Mouse (Mus musculus) forebrain, embryonic 10.5 days (tissue): ENCODE measurements around the gene Hyls1. TPM values are rescaled to one million over a fixed set of nuclear protein-coding genes. Genes with fewer than 3 reads are reported as not detected.
A peak's percentile ranks its signal among the peaks of the same experiment; 100 is the strongest.
"Not testable (repeated sequence)": the region's sequence is repeated elsewhere in the genome, so short reads cannot be mapped to it uniquely, and the experiment has no call there.

Source experiments
- DNase-seq: peaks from one replicate; pipeline ENCODE4 v3.0.0-alpha.2; 2017; ENCODE audit warnings: low spot score; ENCODE audit errors: extremely low spot score
- H3K27ac ChIP-seq: fragments of 300-500 bp; sonication (generic); 2 replicates; pipeline ENCODE4 v1.5.1; 2016; ENCODE audit warnings: mild to moderate bottlenecking
- H3K27me3 ChIP-seq: fragments of 300-500 bp; sonication (generic); 2 replicates; pipeline ENCODE4 v1.6.1; 2016; ENCODE audit warnings: mild to moderate bottlenecking; ENCODE audit not compliant: poor library complexity, severe bottlenecking
- H3K36me3 ChIP-seq: fragments of 300-500 bp; sonication (generic); replicated peaks from 2 replicates; pipeline ENCODE4 v1.6.1; 2016; ENCODE audit warnings: mild to moderate bottlenecking, moderate library complexity
- H3K4me1 ChIP-seq: fragments of 300-500 bp; sonication (generic); 2 replicates; pipeline ENCODE4 v1.6.1; 2016
- H3K4me3 ChIP-seq: fragments of 300-500 bp; sonication (generic); 2 replicates; pipeline ENCODE4 v1.5.1; 2016; ENCODE audit warnings: mild to moderate bottlenecking, moderate library complexity
- H3K9me3 ChIP-seq: fragments of 300-500 bp; sonication (generic); 2 replicates; pipeline ENCODE4 v1.6.1; 2016; ENCODE audit warnings: mild to moderate bottlenecking, moderate library complexity
- WGBS: fragments of 180-500 bp; shearing (Covaris S2); methylation state at CpG from one replicate; pipeline ENCODE4 v1.1.7; 2016; 5-methylcytosine and 5-hydroxymethylcytosine counted together
- polyA plus RNA-seq: library from polyadenylated mRNA; unstranded; fragments of >200 nt; fragmentation: Nextera tagmentation; extraction: Ambion mirVana; gene quantifications from 2 replicates; pipeline ENCODE4 v1.2.1, GENCODE M21; 2016

The Hyls1 gene
- 28.0 and 28.6 TPM in 2 replicates for polyA plus RNA-seq

GRCm38 (mm10) chr9:35569571-35570534 is at the start of gene Hyls1, which contains the start of gene Pate2:
Hyls1 (minus strand) TSS chr9:35570398.
Pate2 (plus strand) TSS chr9:35570284.
- H3K27me3 ChIP-seq: peaks cover 14% of the 10 kb centered on the region
- under 1% methylated on average over 86 of the region's 86 CpGs for WGBS

GRCm38 (mm10) chr9:35616784-35617183 is 46.6 kb upstream of the Hyls1 start:
- not testable (repeated sequence) for H3K4me3 ChIP-seq, H3K27ac ChIP-seq, H3K36me3 ChIP-seq, H3K9me3 ChIP-seq, H3K27me3 ChIP-seq, H3K4me1 ChIP-seq, DNase-seq
- 70% methylated on average over 2 of the region's 2 CpGs for WGBS

More at GRCm38 (mm10) chr9:35569571-35570534, at the start of gene Hyls1, which contains the start of gene Pate2:
- Histone ChIP-seq H3K9me3 (no peaks in the 10 kb centered on the region), H3K4me3 (peak within 1 kb of the TSS; percentile 83), H3K4me1 (peaks cover 31% of the 10 kb centered on the region), H3K27ac (peak within 1 kb of the TSS; percentile 96), H3K36me3 (peaks cover 35% of the 10 kb centered on the region)
- DNase-seq: peak; percentile 92

GRCm38 (mm10) chr9:35614005-35614404 is 43.8 kb upstream of the Hyls1 start:
- Histone ChIP-seq H3K4me3 (no peak overlapping the region), H3K27ac (no peak overlapping the region), H3K27me3 (no peaks in the 10 kb centered on the region), H3K9me3 (no peaks in the 10 kb centered on the region), H3K4me1 (no peaks in the 10 kb centered on the region), H3K36me3 (no peaks in the 10 kb centered on the region)
- WGBS: 30% methylated on average over 2 of the region's 2 CpGs
- DNase-seq: no peak

GRCm38 (mm10) chr9:35611841-35612240 is 41.6 kb upstream of the Hyls1 start, which contains the start of gene Pate4:
Pate4 (minus strand) TSS chr9:35611941.
- 88% methylated on average over 1 of the region's 1 CpGs for WGBS

GRCm38 (mm10) chr9:35607647-35608405 is 37.6 kb upstream of the Hyls1 start:
- Histone ChIP-seq H3K27ac (no peak overlapping the region), H3K36me3 (no peaks in the 10 kb centered on the region), H3K4me3 (no peak overlapping the region), H3K27me3 (no peaks in the 10 kb centered on the region), H3K9me3 (peaks cover 5% of the 10 kb centered on the region; the same call in 1 of the 2 replicates), H3K4me1 (no peaks in the 10 kb centered on the region)
- 72% methylated on average over 8 of the region's 8 CpGs for WGBS
- no peak for DNase-seq

More at GRCm38 (mm10) chr9:35611841-35612240, 41.6 kb upstream of the Hyls1 start, which contains the start of gene Pate4:
- DNase-seq: no peak
- H3K27ac ChIP-seq: no peak within 1 kb of the TSS
- no peak within 1 kb of the TSS for H3K4me3 ChIP-seq
- H3K36me3 ChIP-seq: no peaks in the 10 kb centered on the region
- H3K9me3 ChIP-seq: no peaks in the 10 kb centered on the region
- H3K4me1 ChIP-seq: no peaks in the 10 kb centered on the region
- H3K27me3 ChIP-seq: no peaks in the 10 kb centered on the region

- no peaks in the 10 kb centered on the region for H3K36me3 ChIP-seq
- H3K9me3 ChIP-seq: 0 out of 2 replicates have a peak, but pooled peaks cover 3% of the 10 kb centered on the region
- WGBS: 26% methylated on average over 2 of the region's 2 CpGs
- H3K4me3 ChIP-seq: no peak overlapping the region
- H3K27me3 ChIP-seq: no peaks in the 10 kb centered on the region
- H3K27ac ChIP-seq: no peak overlapping the region
- no peak for DNase-seq
- H3K4me1 ChIP-seq: no peaks in the 10 kb centered on the region
Measured at GRCm38 (mm10) chr9:35592903-35593302, 22.7 kb upstream of the Hyls1 start.

GRCm38 (mm10) chr9:35587674-35588073 is 17.5 kb upstream of the Hyls1 start:
- Histone ChIP-seq H3K4me1 (no peaks in the 10 kb centered on the region), H3K4me3 (no peak overlapping the region), H3K27ac (no peak overlapping the region), H3K9me3 (no peaks in the 10 kb centered on the region), H3K27me3 (no peaks in the 10 kb centered on the region), H3K36me3 (no peaks in the 10 kb centered on the region)
- 52% methylated on average over 1 of the region's 1 CpGs for WGBS
- DNase-seq: no peak

GRCm38 (mm10) chr9:35574416-35574815 is 4.2 kb upstream of the Hyls1 start:
- 3% methylated on average over 32 of the region's 32 CpGs for WGBS
- peak; percentile 24 for DNase-seq

GRCm38 (mm10) chr9:35570663-35571062 is 465 bp upstream of the Hyls1 start:
- Histone ChIP-seq H3K4me1 (peaks cover 31% of the 10 kb centered on the region), H3K4me3 (peak overlapping the region; percentile 83), H3K27me3 (peaks cover 22% of the 10 kb centered on the region), H3K27ac (peak overlapping the region; percentile 96), H3K36me3 (peaks cover 27% of the 10 kb centered on the region), H3K9me3 (no peaks in the 10 kb centered on the region)
- 17% methylated on average over 5 of the region's 5 CpGs for WGBS
- DNase-seq: no peak

More at GRCm38 (mm10) chr9:35574416-35574815, 4.2 kb upstream of the Hyls1 start:
- Histone ChIP-seq H3K36me3 (no peaks in the 10 kb centered on the region), H3K4me3 (peak overlapping the region; percentile 48), H3K27me3 (peaks cover 30% of the 10 kb centered on the region), H3K4me1 (peaks cover 14% of the 10 kb centered on the region), H3K27ac (no peak overlapping the region), H3K9me3 (no peaks in the 10 kb centered on the region)

- H3K36me3 ChIP-seq: peaks cover 52% of the 10 kb centered on the region
- DNase-seq: no peak
Measured at GRCm38 (mm10) chr9:35567995-35568394, 2.2 kb downstream of the Hyls1 start.

GRCm38 (mm10) chr9:35564536-35565240 is 5.5 kb downstream of the Hyls1 start:
- H3K4me3 ChIP-seq: no peak overlapping the region
- no peaks in the 10 kb centered on the region for H3K27me3 ChIP-seq
- 94% methylated on average over 5 of the region's 5 CpGs for WGBS
- DNase-seq: no peak
- H3K36me3 ChIP-seq: peaks cover 79% of the 10 kb centered on the region
- H3K4me1 ChIP-seq: peaks cover 27% of the 10 kb centered on the region
- H3K9me3 ChIP-seq: no peaks in the 10 kb centered on the region
- no peak overlapping the region for H3K27ac ChIP-seq

More at GRCm38 (mm10) chr9:35567995-35568394, 2.2 kb downstream of the Hyls1 start:
- no peaks in the 10 kb centered on the region for H3K9me3 ChIP-seq
- no peaks in the 10 kb centered on the region for H3K27me3 ChIP-seq
- WGBS: 82% methylated on average over 3 of the region's 3 CpGs
- H3K4me3 ChIP-seq: peak overlapping the region; percentile 83; the same call in 1 of the 2 replicates
- no peak overlapping the region for H3K27ac ChIP-seq
- peaks cover 23% of the 10 kb centered on the region for H3K4me1 ChIP-seq

- Histone ChIP-seq H3K27ac (no peak overlapping the region), H3K36me3 (peaks cover 62% of the 10 kb centered on the region), H3K4me3 (no peak overlapping the region), H3K4me1 (peaks cover 24% of the 10 kb centered on the region), H3K9me3 (no peaks in the 10 kb centered on the region), H3K27me3 (peaks cover 15% of the 10 kb centered on the region)
- 91% methylated on average over 6 of the region's 6 CpGs for WGBS
- DNase-seq: no peak
Measured at GRCm38 (mm10) chr9:35561583-35561982, 8.6 kb downstream of the Hyls1 start.
